Mouse (Mus musculus): ENCODE results near the gene Gstt3.

- TF ChIP-seq CTCF (IDR thresholded peaks at IDR 0.05; ENCODE audit: low read depth) (no peak), EP300 (optimal IDR thresholded peaks at IDR 0.05) (no peak)
These were observed 1.7 kb downstream of the Gstt3 start for GRCm38 (mm10) chr10:75779206-75780174.
